ENCODE assay signal across 8 mouse cellular contexts in the genomic region with DNA sequence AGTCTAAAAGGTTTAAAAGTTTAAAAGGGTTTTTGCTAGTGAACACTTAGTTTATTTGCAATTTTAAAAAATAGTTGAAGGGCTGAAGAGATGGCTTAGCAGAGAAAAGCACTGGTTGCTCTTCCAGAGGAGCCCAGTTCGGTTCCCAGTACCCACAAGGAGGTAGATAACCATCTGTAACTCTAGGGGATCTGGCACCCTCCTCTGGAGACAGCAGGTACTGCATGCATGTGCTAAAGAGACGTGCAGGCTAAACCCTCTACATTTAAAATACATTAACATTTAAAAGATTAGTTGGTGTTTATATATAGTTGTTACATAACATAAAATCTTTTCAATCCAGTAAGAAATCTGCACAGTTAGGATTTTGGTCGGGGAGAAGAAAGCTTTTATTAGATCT. TPM values are rescaled to one million over a fixed set of nuclear protein-coding genes. Genes with fewer than 3 reads are reported as not detected.
DNase-seq lines count a peak whose midpoint lies in the region; ATAC-seq and TF ChIP-seq lines count a peak whose summit lies in the region.

No protein-coding gene starts in this region.

- ATAC-seq in heart, postnatal 0 days (ENCODE audit: insufficient read depth, low read depth) = no peak
- no peak for ATAC-seq in midbrain, embryonic 15.5 days (replicated peaks)
- ATAC-seq in erythroblast, adult 5-6 weeks (replicated peaks; ENCODE audit: low FRiP score, poor library complexity, severe bottlenecking) = no peak

- H3K36me3 ChIP-seq in heart, postnatal 0 days (replicated peaks; ENCODE audit: control insufficient read depth, insufficient read depth, low read length) = 0 out of 2 replicates have a peak, but pooled peaks cover 7% of the 10 kb centered on the region
- H3K36me3 ChIP-seq in forebrain, embryonic 10.5 days (replicated peaks) = peaks cover 33% of the 10 kb centered on the region
- H3K36me3 ChIP-seq in midbrain, embryonic 15.5 days (replicated peaks) = no peaks in the 10 kb centered on the region; the same call in 1 of the 2 replicates

- no peaks in the 10 kb centered on the region for H3K9me3 ChIP-seq in heart, postnatal 0 days (replicated peaks; ENCODE audit: control insufficient read depth, low read length)
- no peaks in the 10 kb centered on the region for H3K9me3 ChIP-seq in forebrain, embryonic 10.5 days
- no peaks in the 10 kb centered on the region for H3K9me3 ChIP-seq in midbrain, embryonic 15.5 days

- H3K4me3 ChIP-seq in heart, postnatal 0 days (ENCODE audit: low read depth, low read length) = no peak overlapping the region
- no peak overlapping the region for H3K4me3 ChIP-seq in forebrain, embryonic 10.5 days
- no peak overlapping the region for H3K4me3 ChIP-seq in midbrain, embryonic 15.5 days

- 82% methylated on average over 3 of the region's 3 CpGs for WGBS in heart, postnatal 0 days
- WGBS in forebrain, embryonic 10.5 days = 83% methylated on average over 3 of the region's 3 CpGs
- 89% methylated on average over 3 of the region's 3 CpGs for WGBS in midbrain, embryonic 15.5 days

- H3K9ac ChIP-seq in heart, postnatal 0 days (replicated peaks; ENCODE audit: low read depth, low read length) = no peak overlapping the region
- H3K9ac ChIP-seq in midbrain, embryonic 15.5 days = no peak overlapping the region

- no peak overlapping the region for H3K27ac ChIP-seq in heart, postnatal 0 days (ENCODE audit: low read depth)
- H3K27ac ChIP-seq in forebrain, embryonic 10.5 days = no peak overlapping the region
- no peak overlapping the region for H3K27ac ChIP-seq in midbrain, embryonic 15.5 days

- no peak for TF ChIP-seq EP300 in heart, postnatal 0 days (IDR thresholded peaks at IDR 0.05; ENCODE audit: low read depth)

- TF ChIP-seq CTCF in heart, postnatal 0 days (IDR thresholded peaks at IDR 0.05; ENCODE audit: low read depth) = peak; percentile 41

- no peak overlapping the region for H3K4me2 ChIP-seq in heart, postnatal 0 days (ENCODE audit: low read depth, low read length)
- no peak overlapping the region for H3K4me2 ChIP-seq in midbrain, embryonic 15.5 days

- DNase-seq in heart, postnatal 0 days (ENCODE audit: low spot score) = no peak
- no peak for DNase-seq in heart, postnatal 4 days
- DNase-seq in B cell, adult 2 months = peak; percentile 64 to 65
- peak; percentile 43 for DNase-seq in adrenal gland, postnatal 10 days
- DNase-seq in lung, postnatal 36 days = peak; percentile 58
- DNase-seq in forebrain, embryonic 10.5 days (ENCODE audit: extremely low spot score, low spot score) = no peak

- H3K27me3 ChIP-seq in heart, postnatal 0 days (ENCODE audit: control insufficient read depth, insufficient read depth, low read length) = no peaks in the 10 kb centered on the region
- H3K27me3 ChIP-seq in forebrain, embryonic 10.5 days (ENCODE audit: poor library complexity, severe bottlenecking) = no peaks in the 10 kb centered on the region
- no peaks in the 10 kb centered on the region for H3K27me3 ChIP-seq in midbrain, embryonic 15.5 days (replicated peaks)

- no peaks in the 10 kb centered on the region for H3K4me1 ChIP-seq in heart, postnatal 0 days (ENCODE audit: control insufficient read depth, insufficient read depth)
- H3K4me1 ChIP-seq in forebrain, embryonic 10.5 days = no peaks in the 10 kb centered on the region
- H3K4me1 ChIP-seq in midbrain, embryonic 15.5 days = no peaks in the 10 kb centered on the region

RNA-seq across cellular contexts. Expression of a gene that starts 34.9 kb away (rescaled TPM):
- total RNA-seq in heart, postnatal 0 days (2014; rRNA removed; ENCODE audit: low replicate concordance) = 3.9 and 16.3 TPM in 2 replicates
- 27.3 and 27.6 TPM in 2 replicates for polyA plus RNA-seq in heart, postnatal 0 days (2015; fragmentation: Nextera tagmentation; extraction: Ambion mirVana)
- 10 to 100 TPM; 25.1 to 25.4 TPM for total RNA-seq in heart, postnatal 4 days (2021)
- 10 to 100 TPM; 25.1 to 26.8 TPM for total RNA-seq in adrenal gland, postnatal 10 days (2021)
- polyA plus RNA-seq in forebrain, embryonic 10.5 days (2016; fragmentation: Nextera tagmentation; extraction: Ambion mirVana) = 24.9 and 26.7 TPM in 2 replicates
- polyA plus RNA-seq in midbrain, embryonic 15.5 days (2015; fragmentation: Nextera tagmentation; extraction: Ambion mirVana) = 30.0 and 30.6 TPM in 2 replicates
- total RNA-seq in erythroblast, adult 5-6 weeks (2015; ENCODE audit: low replicate concordance) = 6.1 and 11.5 TPM in 2 replicates
- total RNA-seq in erythroblast, adult 5-6 weeks (2017; ENCODE audit: low replicate concordance) = 3.2 and 11.4 TPM in 2 replicates

RNA-seq across cellular contexts. Expression of a gene that starts 38.2 kb away (rescaled TPM):
- total RNA-seq in heart, postnatal 0 days (2014; rRNA removed; ENCODE audit: low replicate concordance) = 9.0 and 12.9 TPM in 2 replicates
- 10.5 and 11.3 TPM in 2 replicates for polyA plus RNA-seq in heart, postnatal 0 days (2015; fragmentation: Nextera tagmentation; extraction: Ambion mirVana)
- total RNA-seq in heart, postnatal 4 days (2021) = 1 to 10 TPM; 6.5 to 7.2 TPM
- total RNA-seq in adrenal gland, postnatal 10 days (2021) = 10 to 100 TPM; 14.5 to 17.2 TPM
- 45.6 and 48.8 TPM in 2 replicates for polyA plus RNA-seq in forebrain, embryonic 10.5 days (2016; fragmentation: Nextera tagmentation; extraction: Ambion mirVana)
- polyA plus RNA-seq in midbrain, embryonic 15.5 days (2015; fragmentation: Nextera tagmentation; extraction: Ambion mirVana) = 29.6 and 35.7 TPM in 2 replicates
- total RNA-seq in erythroblast, adult 5-6 weeks (2015; ENCODE audit: low replicate concordance) = 13.0 and 22.5 TPM in 2 replicates
- 12.0 and 14.9 TPM in 2 replicates for total RNA-seq in erythroblast, adult 5-6 weeks (2017; ENCODE audit: low replicate concordance)

Comparison
In these comparisons a context has a peak if more than half of its experiments do, and no peak if none do; other contexts are left out.
1. DNase-seq: peak in B cell, adult 2 months (2 of 2), adrenal gland, postnatal 10 days (single experiment) and lung, postnatal 36 days (single experiment); none in heart, postnatal 0 days (single experiment), heart, postnatal 4 days (single experiment) and forebrain, embryonic 10.5 days (single experiment).